Mouse (Mus musculus) megakaryocyte, adult 5-6 weeks (primary cell): ENCODE measurements around the gene Cd81. TPM values are rescaled to one million over a fixed set of nuclear protein-coding genes. Genes with fewer than 3 reads are reported as not detected.

Experiments used
- ATAC-seq: 2 replicates; pipeline ENCODE4 v1.8.0; 2016; ENCODE audit warnings: mild to moderate bottlenecking, inconsistent platforms; ENCODE audit not compliant: poor library complexity, severe bottlenecking
- total RNA-seq, 2 experiments: library from RNA; stranded (forward) in 1 of 2; stranded (reverse) in 1 of 2; fragments of 153-499, 151-499 nt in 1 of 2; fragments of 221-1000, 200-1000 nt in 1 of 2; gene quantifications; 2 replicates each; pipeline versions ENCODE4 v1.2.3 to v1.2.4; 2015 to 2017

The Cd81 gene
- total RNA-seq (2015) (17.2 and 20.3 TPM in 2 replicates), total RNA-seq (2017) (22.5 and 25.3 TPM in 2 replicates)

- peak; percentile 66 for ATAC-seq
Observed at GRCm38 (mm10) chr7:143052626-143053007, at the start of gene Cd81. Gene Cd81 (plus strand): TSS chr7:143052739.

GRCm38 (mm10) chr7:143004727-143005343 lies 47.7 kb upstream of the Cd81 start, which contains the start of gene Tspan32:
Gene Tspan32 (plus strand): TSS chr7:143005046.
- peak; percentile 53 for ATAC-seq

- peak; percentile 28 for ATAC-seq
Observed at GRCm38 (mm10) chr7:143005344-143006096, 47.0 kb upstream of the Cd81 start.

GRCm38 (mm10) chr7:143006097-143006755 lies 46.3 kb upstream of the Cd81 start:
- no peak for ATAC-seq

- ATAC-seq: no peak
Observed at GRCm38 (mm10) chr7:143006756-143007598, 45.6 kb upstream of the Cd81 start.

GRCm38 (mm10) chr7:143007599-143008369 lies 44.8 kb upstream of the Cd81 start:
- peak; percentile 53 for ATAC-seq

GRCm38 (mm10) chr7:143008370-143008926 lies 44.1 kb upstream of the Cd81 start:
- ATAC-seq: 0 out of 2 replicates have a peak, but pooled peaks have one; percentile 3

DNA sequence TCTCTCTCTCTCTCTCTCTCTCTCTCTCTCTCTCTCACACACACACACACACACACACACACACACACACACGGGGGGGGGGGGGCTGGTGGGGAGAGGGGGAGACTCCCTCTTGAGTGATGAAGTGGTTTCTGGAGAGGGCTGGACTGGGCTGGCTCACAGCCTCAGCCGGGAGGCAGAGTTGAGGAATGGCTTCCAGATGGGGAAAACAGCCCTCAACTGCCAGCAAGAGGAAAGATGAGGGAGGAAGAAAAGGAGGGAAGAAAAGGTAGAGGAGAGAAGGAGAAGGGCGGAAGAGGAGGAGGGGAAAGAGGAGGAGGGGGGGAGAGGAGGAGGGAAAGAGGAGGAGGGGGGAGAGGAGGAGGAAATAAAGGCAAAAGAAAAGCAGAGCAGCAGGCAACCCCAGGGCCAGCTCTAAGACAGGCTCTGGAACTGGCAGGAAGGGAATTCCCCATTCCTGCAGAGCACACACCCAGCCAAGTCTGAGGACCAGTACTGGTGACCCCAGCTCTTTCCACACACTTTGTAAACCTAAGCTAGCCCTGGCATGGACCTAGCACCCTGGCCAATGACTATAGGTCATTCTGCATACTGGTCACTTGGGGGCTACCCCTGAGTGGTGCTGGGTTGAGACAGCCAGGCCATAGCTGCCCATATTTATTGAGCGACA lies 43.4 kb upstream of the Cd81 start:
- no peak for ATAC-seq

- ATAC-seq: peak; percentile 12; the same call in 1 of the 2 replicates
Observed at GRCm38 (mm10) chr7:143009996-143010395, 42.5 kb upstream of the Cd81 start.

DNA sequence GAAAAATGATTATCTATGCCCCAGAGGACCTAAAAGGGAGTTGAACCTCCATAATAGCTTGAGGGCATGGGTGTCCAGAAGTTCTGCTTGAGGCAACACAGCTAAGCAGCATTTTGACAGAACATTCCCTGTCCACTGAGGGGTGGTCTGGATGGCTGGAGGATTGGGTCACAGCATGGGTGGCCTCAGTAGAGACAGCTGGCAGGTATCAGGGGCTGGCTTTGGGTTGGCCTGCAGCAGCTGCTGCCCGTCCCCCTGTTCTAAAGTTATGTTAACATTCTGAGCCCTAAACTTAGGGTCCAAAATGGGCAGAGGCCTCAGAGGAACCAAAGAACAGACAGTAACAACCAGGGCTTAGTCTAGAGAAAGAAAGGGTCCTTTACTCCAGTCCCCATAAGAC lies 41.3 kb upstream of the Cd81 start:
- ATAC-seq: no peak

GRCm38 (mm10) chr7:143012230-143012875 lies 40.2 kb upstream of the Cd81 start:
- ATAC-seq: no peak

GRCm38 (mm10) chr7:143013420-143014178 lies 38.9 kb upstream of the Cd81 start:
- no peak for ATAC-seq

- ATAC-seq: no peak
Observed at GRCm38 (mm10) chr7:143014862-143015659, 37.5 kb upstream of the Cd81 start.

GRCm38 (mm10) chr7:143015755-143016423 lies 36.6 kb upstream of the Cd81 start:
- ATAC-seq: 0 out of 2 replicates have a peak, but pooled peaks have one; percentile 4

- no peak for ATAC-seq
Observed at GRCm38 (mm10) chr7:143016424-143017142, 36.0 kb upstream of the Cd81 start.

GRCm38 (mm10) chr7:143017181-143017580 lies 35.4 kb upstream of the Cd81 start:
- no peak for ATAC-seq
